Mouse (Mus musculus) spleen, adult 12 weeks (tissue): ENCODE measurements around the gene Prkcd.
A peak's percentile ranks its signal among the peaks of the same experiment; 100 is the strongest.
"Not testable (repeated sequence)": the region's sequence is repeated elsewhere in the genome, so short reads cannot be mapped to it uniquely, and the experiment has no call there.

Experiments
- DNase-seq: peaks from one replicate; pipeline ENCODE4 v3.0.0; 2022; ENCODE audit warnings: low spot score

The Prkcd gene

GRCm38 (mm10) chr14:30606817-30607216 is 19.2 kb downstream of the Prkcd start:
- DNase-seq: no peak

DNA sequence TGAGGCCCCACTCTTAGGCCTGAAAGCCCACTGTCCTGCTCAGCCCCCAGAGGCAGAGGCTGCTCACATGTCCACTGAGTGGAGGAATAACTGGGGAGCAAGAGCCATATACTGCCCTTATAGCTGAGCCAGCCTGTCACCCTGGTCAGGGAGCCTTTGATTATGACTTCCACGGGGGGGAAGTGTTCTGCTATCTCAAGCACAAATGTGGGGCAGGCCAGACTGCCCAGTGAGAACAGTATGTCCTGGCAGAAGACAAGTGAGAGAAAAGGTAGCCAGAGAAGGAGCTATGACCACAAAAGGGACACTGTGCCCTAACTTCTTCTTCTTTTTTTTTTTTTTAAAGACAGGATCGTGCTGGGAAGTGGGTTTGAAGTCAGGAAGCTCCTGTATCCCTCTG is 28.9 kb downstream of the Prkcd start:
- DNase-seq: no peak

DNA sequence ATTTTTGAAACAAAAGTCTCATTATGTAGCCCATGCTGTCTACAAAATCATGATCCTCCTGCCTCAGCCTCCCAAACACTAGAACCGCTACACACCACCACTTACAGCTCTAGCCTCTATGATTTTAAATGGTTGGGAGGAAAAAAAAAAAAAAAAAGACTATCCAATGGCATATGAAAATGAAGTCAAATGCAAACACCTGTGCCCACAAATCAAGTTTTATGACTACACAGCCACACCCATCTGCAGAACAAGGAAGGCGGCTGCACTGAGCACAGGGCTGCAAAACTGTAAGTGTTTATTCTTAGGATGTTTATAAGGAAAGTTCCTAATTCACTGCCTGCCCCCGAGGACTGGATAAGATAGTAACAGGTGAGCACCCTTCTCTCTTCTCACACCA is 29.6 kb downstream of the Prkcd start:
- no peak for DNase-seq

GRCm38 (mm10) chr14:30595576-30596313 is 30.3 kb downstream of the Prkcd start:
- DNase-seq: no peak

GRCm38 (mm10) chr14:30594092-30594695 is 31.8 kb downstream of the Prkcd start:
- no peak for DNase-seq

DNA sequence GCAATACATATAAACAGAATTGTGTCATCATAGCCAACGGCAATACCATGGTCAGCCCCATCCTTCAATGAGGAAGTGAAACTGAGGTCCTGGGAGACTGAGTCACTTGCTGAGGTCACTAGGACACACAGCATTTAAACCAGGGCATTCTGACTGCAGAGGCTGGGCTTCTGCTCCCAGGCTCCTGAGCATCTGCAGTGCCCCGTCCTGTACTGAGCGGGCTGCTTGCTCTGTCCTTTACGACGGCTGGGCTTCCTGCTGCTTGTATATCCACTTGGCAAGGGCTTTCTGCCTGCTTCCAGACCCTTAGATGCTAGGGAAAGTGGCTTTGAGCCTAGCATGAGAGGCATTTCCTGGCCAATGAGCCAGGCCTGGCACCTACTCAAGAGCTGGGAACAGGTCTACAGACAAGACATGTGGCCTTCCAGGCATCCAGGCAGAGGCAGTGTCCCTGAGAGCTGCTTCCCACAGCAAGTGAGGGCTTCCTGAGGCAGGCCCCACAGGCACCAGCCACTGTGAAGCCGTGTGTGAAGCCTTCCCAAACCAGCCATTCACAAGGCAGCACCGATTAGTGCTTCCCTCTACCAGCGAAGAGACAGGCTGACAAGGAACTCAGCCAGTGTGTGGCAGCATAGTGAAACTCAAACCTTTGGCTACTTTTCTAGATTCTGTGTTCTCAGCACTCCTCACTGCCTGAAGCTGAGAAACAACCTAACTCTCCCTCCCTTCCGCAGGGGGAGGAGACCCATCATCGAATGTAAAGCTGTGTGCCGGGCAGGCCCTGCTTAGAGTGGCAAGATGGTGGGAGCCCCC is 32.5 kb downstream of the Prkcd start:
- no peak for DNase-seq

DNA sequence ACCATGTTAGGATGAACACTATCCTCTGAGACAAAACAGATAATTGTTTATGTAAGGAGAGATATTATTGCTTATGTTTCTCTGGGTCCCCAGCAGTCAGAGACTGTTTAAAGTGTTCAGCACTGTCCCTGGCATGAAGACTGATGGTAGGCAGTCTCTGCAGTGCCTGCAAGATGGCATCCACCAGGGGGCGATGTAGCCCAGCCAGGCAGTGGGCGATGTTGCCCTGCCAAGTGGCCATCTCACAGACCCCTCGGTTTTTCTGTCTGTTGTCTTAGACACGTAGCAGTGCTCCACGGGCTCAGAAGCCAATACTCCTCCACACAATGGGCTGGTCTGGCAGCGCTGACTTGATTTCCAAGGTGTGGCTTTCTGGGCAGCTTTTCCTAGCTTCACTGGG is 34.6 kb downstream of the Prkcd start:
- peak; percentile 63 for DNase-seq

DNA sequence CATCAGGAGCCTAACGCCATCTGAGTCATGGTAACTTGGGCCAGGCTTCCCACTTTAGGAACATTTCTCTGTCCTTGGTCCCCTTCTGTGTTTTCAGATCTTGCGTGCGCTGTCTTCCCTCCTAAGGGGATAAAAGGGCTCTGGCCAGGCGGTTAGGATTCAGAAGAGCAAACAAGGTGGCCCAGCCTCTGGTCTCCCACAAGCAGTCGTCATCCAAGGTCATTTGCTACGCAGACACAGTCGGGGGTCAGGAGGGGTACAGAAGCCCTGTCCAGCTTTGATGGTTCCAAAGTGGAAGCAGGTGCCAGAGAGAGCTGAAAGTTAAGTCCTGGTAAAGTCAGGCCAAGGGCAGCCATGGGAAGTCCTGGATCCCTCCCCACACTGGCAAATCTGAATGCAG is 35.1 kb downstream of the Prkcd start:
- no peak for DNase-seq

- DNase-seq: no peak
Measured at GRCm38 (mm10) chr14:30590041-30590645, 35.9 kb downstream of the Prkcd start.

DNA sequence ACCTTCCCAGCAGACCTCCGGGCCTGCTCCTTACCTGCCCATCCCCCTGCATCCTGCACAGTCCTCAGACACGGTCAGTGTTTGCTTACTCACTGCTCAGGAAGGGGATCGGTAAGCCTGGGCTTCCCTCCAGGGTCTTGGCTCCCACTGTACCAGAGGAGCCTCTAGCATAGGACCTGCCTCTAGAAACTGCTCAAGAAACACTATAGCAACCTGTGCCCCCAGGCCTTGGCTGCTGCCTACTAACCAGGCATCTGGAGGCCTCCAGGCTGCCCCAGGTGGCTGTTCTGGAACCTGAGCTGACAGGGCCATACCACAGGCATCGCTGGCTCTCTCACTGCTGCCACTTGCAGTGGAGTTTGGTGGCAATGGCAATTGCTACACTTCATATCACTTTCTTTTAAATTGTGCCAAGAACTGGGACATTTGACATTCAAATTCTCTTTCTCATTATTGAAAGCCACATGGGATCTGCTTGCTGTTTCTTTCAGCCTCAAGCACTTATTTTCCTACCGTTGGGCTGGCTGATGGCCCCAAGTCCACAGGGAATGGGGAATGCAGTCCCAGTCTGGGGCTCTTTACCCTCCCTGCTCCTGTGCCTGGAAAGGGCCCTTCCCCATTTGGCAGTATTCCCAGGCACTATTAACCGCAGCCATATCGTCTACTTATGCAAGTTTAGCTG is 39.1 kb downstream of the Prkcd start:
- no peak for DNase-seq

- DNase-seq: no peak
Measured at GRCm38 (mm10) chr14:30585323-30585722, 40.7 kb downstream of the Prkcd start.

GRCm38 (mm10) chr14:30584497-30585251 is 41.3 kb downstream of the Prkcd start:
- DNase-seq: no peak

DNA sequence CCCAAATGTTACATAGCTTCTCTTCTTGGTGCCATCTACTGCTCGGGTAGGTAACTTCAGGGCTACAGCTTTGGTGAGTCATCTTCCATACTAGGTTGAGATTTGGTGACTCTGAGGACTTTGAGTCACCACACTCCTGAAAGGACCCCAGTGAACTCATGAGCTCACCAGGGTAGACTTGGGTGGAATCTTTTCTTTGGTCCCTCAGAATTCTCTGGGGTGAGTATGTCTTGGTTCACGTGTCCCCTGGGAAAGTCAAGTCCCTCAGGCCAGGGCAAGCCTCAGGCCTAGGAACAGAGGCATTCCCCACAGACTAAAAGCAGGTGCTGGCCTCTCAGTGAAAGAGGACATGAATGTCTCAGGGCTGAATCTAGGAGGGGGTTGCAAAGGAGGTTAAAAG is 41.9 kb downstream of the Prkcd start:
- no peak for DNase-seq

DNA sequence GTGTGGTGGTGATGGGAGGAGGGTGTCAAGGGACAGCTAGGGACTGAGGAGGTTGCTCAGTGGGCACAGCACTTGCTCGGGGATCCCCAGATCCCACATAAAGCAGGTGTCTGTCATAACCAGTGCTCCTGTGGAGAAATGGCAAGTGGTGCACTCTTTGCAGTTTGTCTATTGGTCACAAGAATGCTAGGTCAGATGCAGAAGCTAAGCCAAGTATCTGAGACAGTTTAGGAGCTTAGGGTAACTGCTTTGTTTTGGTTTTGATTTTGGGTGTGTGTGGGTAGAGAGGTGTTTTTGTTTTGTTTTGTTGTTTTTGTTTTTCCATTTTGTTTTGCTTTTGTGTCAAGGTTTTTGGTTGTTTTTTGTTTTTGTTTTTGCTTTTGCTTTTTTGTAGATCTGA is 44.8 kb downstream of the Prkcd start:
- DNase-seq: no peak

- no peak for DNase-seq
Measured at GRCm38 (mm10) chr14:30579882-30580281, 46.1 kb downstream of the Prkcd start.

GRCm38 (mm10) chr14:30579180-30579579 is 46.8 kb downstream of the Prkcd start:
- no peak for DNase-seq

- DNase-seq: not testable (repeated sequence)
Measured at GRCm38 (mm10) chr14:30577303-30578062, 48.5 kb downstream of the Prkcd start.

DNA sequence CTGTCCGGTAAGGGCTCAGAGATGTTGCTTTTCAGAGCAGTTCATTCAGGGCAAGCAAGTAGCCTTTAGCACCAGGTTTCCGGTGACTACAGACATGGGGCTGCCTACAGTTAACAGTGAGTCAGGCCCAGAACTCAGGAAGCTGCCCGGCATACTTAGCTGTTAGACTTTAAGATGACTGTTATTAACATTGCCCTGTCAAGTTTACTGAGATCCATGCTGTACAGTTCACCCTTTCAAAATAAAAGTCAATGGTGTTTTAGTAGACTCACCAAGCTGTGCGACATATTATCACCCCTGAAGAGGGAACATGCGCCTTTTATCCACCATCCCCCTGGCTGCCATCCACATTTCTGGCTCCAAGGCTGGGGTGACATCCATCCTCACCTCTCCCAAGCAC is 49.8 kb downstream of the Prkcd start:
- no peak for DNase-seq

DNA sequence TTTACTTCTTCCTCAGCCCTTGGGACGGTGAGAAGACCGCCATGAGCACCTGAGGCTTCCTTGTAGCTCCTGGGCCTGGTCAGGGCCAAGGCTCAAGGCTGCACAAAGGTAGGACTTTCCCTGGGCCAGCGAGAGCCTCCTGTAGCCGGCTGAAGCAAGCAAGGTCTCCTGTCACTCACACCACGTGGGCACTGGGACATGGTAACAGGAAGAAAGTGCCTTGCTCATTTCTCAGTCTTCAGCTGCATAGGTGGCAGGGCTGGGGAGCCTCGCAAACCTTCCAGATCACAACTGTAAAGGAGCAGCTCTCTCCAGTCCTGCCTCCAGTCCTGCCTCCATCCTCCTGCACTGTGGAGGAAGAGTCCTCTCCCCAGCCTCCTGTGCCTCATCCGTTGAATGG is 50.2 kb downstream of the Prkcd start:
- no peak for DNase-seq

- DNase-seq: peak; percentile 69
Measured at GRCm38 (mm10) chr14:30573983-30574584, 51.9 kb downstream of the Prkcd start.
